Mouse (Mus musculus) erythroblast, adult 5-6 weeks (primary cell): ENCODE measurements at regions not wholly inside any gene's neighbourhood (a gene's known extent, or its start where the extent isn't known, plus 50 kb on each side); places are given as distances from the start of the nearest gene placed in this dataset.

ENCODE experiments used
- ATAC-seq: replicated peaks from 2 replicates; pipeline ENCODE4 v1.8.0; 2016; ENCODE audit warnings: moderate number of reproducible peaks, mild to moderate bottlenecking, moderate TSS enrichment, inconsistent platforms; ENCODE audit not compliant: poor library complexity, low FRiP score, severe bottlenecking

- no peak for ATAC-seq
These were observed 403.8 kb upstream of the Kcnab2 start for GRCm38 (mm10) chr4:152881433-152881930.

GRCm38 (mm10) chr4:152880368-152880767 lies 402.7 kb upstream of the Kcnab2 start:
- no peak for ATAC-seq

- ATAC-seq = no peak
These were observed 401.3 kb upstream of the Kcnab2 start for GRCm38 (mm10) chr4:152878941-152879340.

GRCm38 (mm10) chr4:152878401-152878800 lies 400.7 kb upstream of the Kcnab2 start:
- no peak for ATAC-seq

GRCm38 (mm10) chr4:152870046-152870445 lies 392.4 kb upstream of the Kcnab2 start:
- ATAC-seq = no peak

- no peak for ATAC-seq
These were observed 388.2 kb upstream of the Kcnab2 start for GRCm38 (mm10) chr4:152865894-152866293.

- no peak for ATAC-seq
These were observed 385.3 kb upstream of the Kcnab2 start for GRCm38 (mm10) chr4:152862818-152863614.

GRCm38 (mm10) chr4:152859161-152859560 lies 381.5 kb upstream of the Kcnab2 start:
- no peak for ATAC-seq

- ATAC-seq = no peak
These were observed 372.5 kb upstream of the Kcnab2 start for GRCm38 (mm10) chr4:152850147-152850546.

GRCm38 (mm10) chr4:152836080-152836479 lies 358.4 kb upstream of the Kcnab2 start:
- ATAC-seq = no peak

- ATAC-seq = no peak
These were observed 356.9 kb upstream of the Kcnab2 start for GRCm38 (mm10) chr4:152834421-152835110.

GRCm38 (mm10) chr4:152833411-152834310 lies 356.0 kb upstream of the Kcnab2 start:
- ATAC-seq = no peak

GRCm38 (mm10) chr4:152832757-152833363 lies 355.2 kb upstream of the Kcnab2 start:
- no peak for ATAC-seq

- no peak for ATAC-seq
These were observed 347.5 kb upstream of the Kcnab2 start for GRCm38 (mm10) chr4:152825185-152825584.

- no peak for ATAC-seq
These were observed 338.6 kb upstream of the Kcnab2 start for GRCm38 (mm10) chr4:152816139-152816757.

GRCm38 (mm10) chr4:152806611-152807010 lies 328.9 kb upstream of the Kcnab2 start:
- ATAC-seq = no peak

- no peak for ATAC-seq
These were observed 321.7 kb upstream of the Kcnab2 start for GRCm38 (mm10) chr4:152799392-152799791.

- ATAC-seq = no peak
These were observed 310.8 kb upstream of the Kcnab2 start for GRCm38 (mm10) chr4:152788431-152788830.

- no peak for ATAC-seq
These were observed 307.3 kb upstream of the Kcnab2 start for GRCm38 (mm10) chr4:152784972-152785371.
